Mouse (Mus musculus) intestine, postnatal 0 days (tissue): Measurements from ENCODE around the gene Mrps9. TPM values are rescaled to one million over a fixed set of nuclear protein-coding genes. Genes with fewer than 3 reads are reported as not detected.
"Not testable (repeated sequence)": the region's sequence is repeated elsewhere in the genome, so short reads cannot be mapped to it uniquely, and the experiment has no call there.

Source experiments
- ATAC-seq: fragments of 200-750 bp; cut with Nextera tagmentation; 2 replicates; pipeline ENCODE4 v1.8.0; 2017; ENCODE audit warnings: mild to moderate bottlenecking, moderate TSS enrichment, moderate library complexity
- H3K27ac ChIP-seq: fragments of 300-500 bp; sonication (generic); 2 replicates; pipeline ENCODE4 v1.5.1; 2014; ENCODE audit warnings: mild to moderate bottlenecking, low read depth, low read length, moderate library complexity
- H3K27me3 ChIP-seq: fragments of 300-500 bp; sonication (generic); replicated peaks from 2 replicates; pipeline ENCODE4 v1.6.1; 2014; ENCODE audit warnings: low read length, mixed read lengths; ENCODE audit not compliant: control insufficient read depth, insufficient read depth
- H3K36me3 ChIP-seq: fragments of 300-500 bp; sonication (generic); 2 replicates; pipeline ENCODE4 v1.6.1; 2014; ENCODE audit warnings: mild to moderate bottlenecking, moderate library complexity; ENCODE audit not compliant: control insufficient read depth, insufficient read depth
- H3K4me1 ChIP-seq: fragments of 300-500 bp; sonication (generic); replicated peaks from 2 replicates; pipeline ENCODE4 v1.6.1; 2014; ENCODE audit warnings: antibody characterized with exemption, low read length, mixed read lengths; ENCODE audit not compliant: control insufficient read depth, insufficient read depth
- H3K4me2 ChIP-seq: fragments of 300-500 bp; sonication (generic); replicated peaks from 2 replicates; pipeline ENCODE4 v1.6.1; 2014; ENCODE audit warnings: low read depth, mild to moderate bottlenecking, moderate library complexity
- H3K4me3 ChIP-seq: fragments of 300-500 bp; sonication (generic); 2 replicates; pipeline ENCODE4 v1.5.1; 2014; ENCODE audit warnings: low read depth, low read length
- H3K9ac ChIP-seq: fragments of 300-500 bp; sonication (generic); 2 replicates; pipeline ENCODE4 v1.6.1; 2014; ENCODE audit warnings: mild to moderate bottlenecking, low read depth, low read length
- H3K9me3 ChIP-seq: fragments of 300-500 bp; sonication (generic); 2 replicates; pipeline ENCODE4 v1.6.1; 2016; ENCODE audit warnings: mixed run types; ENCODE audit not compliant: control insufficient read depth
- CTCF ChIP-seq: sonication (generic); IDR thresholded peaks from 2 replicates; pipeline ENCODE4 v1.5.1; 2016; ENCODE audit warnings: low read depth, mild to moderate bottlenecking, control low read depth, antibody characterized with exemption, moderate library complexity
- WGBS: fragments of 180-500 bp; shearing (Covaris S2); extraction: QIAGEN DNeasy Blood & Tissue Kit; methylation state at CpG from one replicate; pipeline ENCODE4 v1.1.7; 2014; 5-methylcytosine and 5-hydroxymethylcytosine counted together
- polyA plus RNA-seq: library from polyadenylated mRNA; unstranded; fragments of >200 nt; fragmentation: Nextera tagmentation; extraction: Ambion mirVana; gene quantifications from 2 replicates; pipeline ENCODE4 v1.2.1, GENCODE M21; 2015

The Mrps9 gene
- polyA plus RNA-seq, 1 experiment from 2014 or later, result 38.3 TPM

GRCm38 (mm10) chr1:42877264-42877663 is 26.2 kb downstream of the Mrps9 start:
- Histone ChIP-seq H3K4me1 (no peaks in the 10 kb centered on the region), H3K36me3 (no peaks in the 10 kb centered on the region), H3K27me3 (no peaks in the 10 kb centered on the region), H3K4me2 (no peak overlapping the region), H3K9me3 (no peaks in the 10 kb centered on the region), H3K9ac (no peak overlapping the region), H3K27ac (no peak overlapping the region), H3K4me3 (no peak overlapping the region)
- no peak for TF ChIP-seq CTCF
- ATAC-seq, result no peak
- WGBS, result 88% methylated on average over 10 of the region's 10 CpGs

- 93% methylated on average over 5 of the region's 5 CpGs for WGBS
- no peak overlapping the region for H3K9ac ChIP-seq
- H3K27ac ChIP-seq, result no peak overlapping the region
- no peak overlapping the region for H3K4me2 ChIP-seq
- no peaks in the 10 kb centered on the region for H3K36me3 ChIP-seq
- H3K9me3 ChIP-seq, result no peaks in the 10 kb centered on the region
- no peaks in the 10 kb centered on the region for H3K27me3 ChIP-seq
- no peak for ATAC-seq
- no peaks in the 10 kb centered on the region for H3K4me1 ChIP-seq
- no peak for TF ChIP-seq CTCF
- H3K4me3 ChIP-seq, result no peak overlapping the region
Observed at GRCm38 (mm10) chr1:42878851-42879250, 27.8 kb downstream of the Mrps9 start.

- no peaks in the 10 kb centered on the region for H3K4me1 ChIP-seq
- no peak overlapping the region for H3K27ac ChIP-seq
- no peaks in the 10 kb centered on the region for H3K27me3 ChIP-seq
- H3K9ac ChIP-seq, result no peak overlapping the region
- WGBS, result 86% methylated on average over 2 of the region's 2 CpGs
- H3K4me2 ChIP-seq, result no peak overlapping the region
- H3K36me3 ChIP-seq, result no peaks in the 10 kb centered on the region
- no peak for TF ChIP-seq CTCF
- no peaks in the 10 kb centered on the region for H3K9me3 ChIP-seq
- H3K4me3 ChIP-seq, result no peak overlapping the region
- ATAC-seq, result no peak
Observed at GRCm38 (mm10) chr1:42882258-42882657, 31.2 kb downstream of the Mrps9 start.

GRCm38 (mm10) chr1:42883418-42883817 is 32.4 kb downstream of the Mrps9 start:
- 100% methylated on average over 1 of the region's 2 CpGs for WGBS
- ATAC-seq, result not testable (repeated sequence)

GRCm38 (mm10) chr1:42887835-42888234 is 36.8 kb downstream of the Mrps9 start:
- no peak overlapping the region for H3K9ac ChIP-seq
- H3K4me2 ChIP-seq, result no peak overlapping the region
- WGBS, result 92% methylated on average over 11 of the region's 11 CpGs
- no peak overlapping the region for H3K4me3 ChIP-seq
- no peak for ATAC-seq
- TF ChIP-seq CTCF, result no peak
- no peaks in the 10 kb centered on the region for H3K4me1 ChIP-seq
- peaks cover 13% of the 10 kb centered on the region for H3K36me3 ChIP-seq
- no peaks in the 10 kb centered on the region for H3K9me3 ChIP-seq
- H3K27me3 ChIP-seq, result no peaks in the 10 kb centered on the region
- H3K27ac ChIP-seq, result no peak overlapping the region

More at GRCm38 (mm10) chr1:42883418-42883817, 32.4 kb downstream of the Mrps9 start:
- H3K27me3 ChIP-seq, H3K4me1 ChIP-seq, H3K9me3 ChIP-seq, H3K36me3 ChIP-seq, H3K4me2 ChIP-seq, H3K27ac ChIP-seq, H3K9ac ChIP-seq, H3K4me3 ChIP-seq: not testable (repeated sequence)

- H3K36me3 ChIP-seq, result peaks cover 13% of the 10 kb centered on the region
- no peaks in the 10 kb centered on the region for H3K4me1 ChIP-seq
- ATAC-seq, result no peak
- no peaks in the 10 kb centered on the region for H3K9me3 ChIP-seq
- TF ChIP-seq CTCF, result no peak
- 79% methylated on average over 22 of the region's 22 CpGs for WGBS
- H3K9ac ChIP-seq, result no peak overlapping the region
- H3K27me3 ChIP-seq, result no peaks in the 10 kb centered on the region
- H3K4me2 ChIP-seq, result no peak overlapping the region
- no peak overlapping the region for H3K27ac ChIP-seq
- H3K4me3 ChIP-seq, result no peak overlapping the region
Observed at GRCm38 (mm10) chr1:42888541-42889349, 37.7 kb downstream of the Mrps9 start.
